In the genomic region with DNA sequence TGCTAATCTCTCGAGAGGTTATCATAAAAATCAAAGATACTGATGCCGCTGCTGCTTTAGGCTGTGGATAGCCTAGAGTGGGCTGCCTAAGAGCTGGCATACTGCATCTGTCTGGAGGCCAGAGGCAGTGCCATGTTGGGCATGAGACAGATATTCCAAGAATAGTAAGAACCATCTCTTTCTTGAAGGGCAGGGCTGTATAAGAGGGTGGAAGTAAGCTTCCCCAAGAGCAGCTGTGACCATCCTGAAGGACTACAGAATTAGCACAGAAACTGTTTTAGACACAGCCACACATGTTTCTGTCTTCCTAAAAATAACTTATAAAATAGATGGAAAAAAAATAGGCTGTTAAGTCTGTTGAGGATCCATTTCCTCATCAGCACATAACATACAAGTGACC, we compare ENCODE assay signal across 14 mouse cellular contexts.
"Had no signal": no experiment of that assay in that cellular context is flagged by ENCODE, and none has a peak within 500 bp of the region (broad histone marks: within the 10 kb centered on the region; RNA-seq: fewer than 3 reads in every experiment).

No protein-coding gene starts in this region.

- ATAC-seq: liver, postnatal 0 days; lung, postnatal 0 days; midbrain, embryonic 13.5 days; midbrain, embryonic 15.5 days had no signal

- DNase-seq: liver, embryonic 13.5 days; liver, postnatal 0 days; lung, adult 2 months; lung, postnatal 14 days; lung, postnatal 36 days; right cerebral cortex, adult 18-20 months; right cerebral cortex, postnatal 25 days; right cerebral cortex, postnatal 4 days; spleen, adult 18-20 months; thymus, adult 18-20 months; thymus, postnatal 25 days had no signal
